Mouse (Mus musculus): ENCODE results near the gene Sowahd.

The Sowahd gene

DNA sequence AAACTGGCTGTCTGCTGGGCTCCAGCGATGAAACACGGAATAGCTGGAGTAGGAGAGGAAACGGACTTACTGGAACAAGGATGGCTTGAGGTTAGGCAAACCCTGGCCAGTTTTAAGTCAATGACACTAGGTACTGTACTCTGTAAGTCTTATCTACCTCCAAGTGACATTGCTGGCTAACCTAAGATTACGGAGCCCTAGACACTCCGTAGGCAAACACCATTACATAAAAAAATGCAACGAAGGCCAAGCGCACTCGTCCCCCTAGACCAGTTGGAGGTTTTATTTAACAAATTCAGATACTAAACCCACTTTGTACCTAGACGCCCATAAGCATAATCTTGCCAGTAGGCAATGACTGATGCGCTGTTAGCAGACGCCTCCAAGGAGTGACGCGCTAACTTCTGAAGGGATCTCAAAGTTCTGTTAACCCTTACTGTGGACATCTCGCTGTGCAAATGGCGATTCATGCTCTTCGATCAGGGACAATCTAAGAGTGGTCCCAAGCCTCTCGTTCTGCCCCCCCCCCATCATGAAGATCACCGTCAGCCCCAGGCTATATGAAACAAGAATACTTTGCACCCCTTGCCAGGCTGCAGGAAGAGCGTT lies 35.8 kb downstream of the Sowahd start:
- no peak for TF ChIP-seq GATA4 (IDR thresholded peaks at IDR 0.05; ENCODE audit: insufficient replicate concordance, low read length)

DNA sequence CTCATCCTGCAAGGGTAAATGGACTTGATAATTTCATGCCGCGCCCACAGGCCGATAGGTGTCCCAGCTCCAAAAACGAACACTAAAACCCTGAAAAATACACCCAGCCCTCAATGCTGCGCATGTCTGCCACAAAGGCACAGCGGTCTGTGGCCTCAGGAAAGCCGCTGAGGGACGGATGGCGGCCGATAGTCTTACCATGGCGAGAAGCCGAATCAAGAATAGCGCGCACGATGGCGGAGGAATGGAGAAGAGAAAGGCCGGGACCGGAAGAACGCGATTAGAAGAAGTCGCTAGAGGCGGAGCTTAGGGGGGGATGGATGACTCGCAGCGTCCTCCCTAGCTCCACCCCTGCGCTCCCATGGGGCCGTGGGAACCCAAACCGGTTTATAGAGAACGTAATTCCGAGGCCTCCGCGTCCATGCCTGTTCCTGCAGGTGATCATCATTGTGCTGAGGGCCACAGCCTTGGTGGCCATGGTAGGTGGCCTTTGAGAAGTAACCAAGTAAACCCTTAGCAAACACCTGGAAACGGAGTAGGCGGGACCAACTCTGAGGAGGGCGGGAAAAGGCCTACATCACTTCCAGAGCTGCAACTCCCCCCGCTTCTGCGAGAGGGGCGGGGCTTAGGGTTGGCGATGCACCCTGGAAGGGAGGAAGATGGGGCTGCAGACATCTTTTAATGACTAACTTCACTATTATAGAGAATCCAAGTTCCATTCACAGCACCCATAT lies 36.4 kb downstream of the Sowahd start, which contains the start of gene Rpl39:
Gene Rpl39, minus strand, starts transcription at position 476 of the 734 bp plus-strand sequence.
- no peak; the same call in 1 of the 2 replicates for TF ChIP-seq GATA4 (IDR thresholded peaks at IDR 0.05; ENCODE audit: insufficient replicate concordance, low read length)

DNA sequence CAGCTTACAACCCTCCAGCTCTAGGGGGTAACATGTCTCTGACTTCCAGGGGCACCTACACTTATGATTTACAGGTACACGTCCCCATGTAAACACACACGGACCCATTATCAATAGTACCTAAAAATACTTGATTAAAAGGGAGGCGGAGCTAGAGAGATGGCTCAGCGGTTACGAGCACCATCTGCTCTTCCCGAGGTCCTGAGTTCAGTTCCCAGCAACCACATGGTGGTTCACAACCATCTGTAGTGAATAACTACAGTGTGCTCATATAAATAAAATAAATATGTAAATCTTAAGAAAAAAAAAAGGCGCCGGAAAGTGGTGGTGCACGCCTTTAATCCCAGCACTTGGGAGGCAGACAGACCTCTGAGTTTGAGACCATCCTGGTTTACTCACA lies 37.0 kb downstream of the Sowahd start:
- TF ChIP-seq GATA4 (IDR thresholded peaks at IDR 0.05; ENCODE audit: insufficient replicate concordance, low read length) = no peak

DNA sequence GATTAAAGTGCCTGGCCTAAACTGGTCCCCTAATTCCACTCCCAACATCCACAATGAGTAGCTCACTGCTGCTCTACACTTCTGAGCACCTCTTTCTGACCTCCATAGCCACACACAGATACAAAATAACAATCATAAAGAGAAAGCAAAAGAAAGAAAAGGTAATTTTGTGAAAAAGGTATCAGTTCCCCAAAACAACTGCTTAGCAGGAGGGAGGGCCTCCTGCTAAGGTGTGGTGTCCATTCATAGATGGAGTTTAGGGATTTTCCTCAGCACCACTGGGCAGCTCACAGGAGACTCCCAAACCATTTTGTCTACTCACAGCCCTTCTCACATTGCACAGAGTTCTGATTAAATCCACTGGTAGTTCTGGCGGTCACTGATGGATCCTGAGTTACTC lies 40.1 kb downstream of the Sowahd start:
- no peak for TF ChIP-seq GATA4 (IDR thresholded peaks at IDR 0.05; ENCODE audit: insufficient replicate concordance, low read length)

DNA sequence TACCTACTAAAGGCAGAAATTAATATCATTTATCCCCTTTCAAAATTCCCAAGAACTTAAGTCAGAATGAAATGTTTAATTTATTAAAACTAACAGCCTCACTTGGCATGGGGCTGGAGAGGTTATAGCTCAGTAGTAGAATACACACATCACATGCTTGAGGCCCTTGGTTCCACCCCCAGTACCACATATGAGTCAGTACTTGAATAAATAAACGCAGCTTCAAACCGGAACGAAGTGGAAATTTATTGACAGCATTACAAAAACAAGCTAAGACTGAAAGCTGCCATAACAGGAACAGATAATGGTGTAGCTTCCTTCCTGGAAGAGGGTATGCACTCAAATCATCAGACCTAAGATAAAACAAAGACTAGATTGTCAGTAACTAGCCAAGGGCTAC lies 42.8 kb downstream of the Sowahd start:
- TF ChIP-seq GATA4 (IDR thresholded peaks at IDR 0.05; ENCODE audit: insufficient replicate concordance, low read length) = no peak

DNA sequence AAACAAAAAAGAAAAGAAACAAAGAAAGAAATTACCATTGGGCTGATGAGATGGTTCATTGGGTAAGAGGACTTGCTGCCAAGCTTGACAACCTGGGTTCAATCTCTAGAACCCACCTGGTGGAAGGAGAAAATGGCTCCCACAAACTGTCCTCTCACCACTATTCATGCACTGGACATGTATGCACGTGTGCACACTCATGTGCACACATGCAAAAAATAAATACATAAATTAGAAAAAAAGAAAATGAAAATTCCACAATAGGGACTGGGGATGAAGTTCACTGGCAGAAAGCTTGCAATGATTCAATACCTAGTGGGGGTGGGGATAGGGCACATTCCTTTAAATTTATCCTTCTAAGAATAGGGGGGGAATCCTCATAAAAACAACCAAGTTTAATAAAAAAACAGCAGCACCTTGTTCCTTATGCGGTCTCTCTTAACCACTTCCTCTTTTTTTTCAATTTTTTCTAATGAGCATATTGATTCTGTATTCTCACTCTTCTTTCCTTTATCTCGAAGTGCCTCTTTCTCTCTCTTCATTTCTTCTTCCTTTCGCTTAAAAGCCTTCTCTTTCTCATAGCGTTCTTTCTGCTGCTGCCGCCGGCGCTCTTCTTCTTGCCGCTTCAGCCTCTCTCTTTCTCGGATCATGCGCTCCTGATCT lies 46.6 kb downstream of the Sowahd start:
- TF ChIP-seq GATA4 (IDR thresholded peaks at IDR 0.05; ENCODE audit: insufficient replicate concordance, low read length) = no peak

DNA sequence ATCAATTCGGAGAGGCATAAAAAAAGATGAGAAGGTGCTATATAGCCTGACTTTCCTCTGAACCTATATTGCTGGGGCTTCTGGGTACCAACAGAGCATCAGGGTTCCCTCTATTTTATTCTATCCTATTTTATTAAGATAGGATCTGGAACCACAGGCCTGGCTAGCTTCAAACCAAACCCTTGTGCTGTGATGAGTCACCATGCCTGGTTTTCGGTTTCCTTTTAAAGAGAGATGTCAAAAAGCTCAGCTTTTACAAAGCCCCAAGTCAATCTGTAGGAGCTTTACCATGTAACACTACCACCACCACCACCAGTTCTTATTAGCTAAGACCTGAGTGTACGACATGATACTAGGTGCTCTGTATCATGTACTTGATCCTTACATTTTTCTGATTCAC lies 50.0 kb downstream of the Sowahd start:
- TF ChIP-seq GATA4 (IDR thresholded peaks at IDR 0.05; ENCODE audit: insufficient replicate concordance, low read length) = no peak
